Mouse (Mus musculus) MEL-GATA-1-ER (cell line): ENCODE data around the gene Gm21738.
"Not testable (repeated sequence)": the region's sequence is repeated elsewhere in the genome, so short reads cannot be mapped to it uniquely, and the experiment has no call there.

Source experiments
- DNase-seq: peaks from one replicate; pipeline ENCODE4 v3.0.0-alpha.2; 2012; ENCODE audit warnings: low read depth; ENCODE audit errors: extremely low read depth

Gm21738 gene

DNA sequence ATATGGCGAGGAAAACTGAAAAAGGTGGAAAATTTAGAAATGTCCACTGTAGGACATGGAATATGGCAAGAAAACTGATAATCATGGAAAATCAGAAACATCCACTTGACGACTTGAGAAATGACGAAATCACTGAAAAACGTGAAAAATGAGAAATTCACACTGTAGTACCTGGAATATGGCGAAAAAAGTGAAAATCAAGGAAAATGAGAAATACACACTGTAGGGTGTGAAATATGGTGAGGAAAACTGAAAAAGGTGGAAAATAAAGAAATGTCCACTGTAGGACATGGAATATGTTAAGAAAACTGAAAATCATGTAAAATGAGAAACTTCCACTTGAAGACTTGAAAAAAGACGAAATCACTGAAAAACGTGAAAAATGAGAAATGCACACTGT lies at the start of gene Gm21738:
TSS of gene Gm21738 (minus strand) at position 101 of the 400 bp plus-strand sequence.
- DNase-seq, result not testable (repeated sequence)

DNA sequence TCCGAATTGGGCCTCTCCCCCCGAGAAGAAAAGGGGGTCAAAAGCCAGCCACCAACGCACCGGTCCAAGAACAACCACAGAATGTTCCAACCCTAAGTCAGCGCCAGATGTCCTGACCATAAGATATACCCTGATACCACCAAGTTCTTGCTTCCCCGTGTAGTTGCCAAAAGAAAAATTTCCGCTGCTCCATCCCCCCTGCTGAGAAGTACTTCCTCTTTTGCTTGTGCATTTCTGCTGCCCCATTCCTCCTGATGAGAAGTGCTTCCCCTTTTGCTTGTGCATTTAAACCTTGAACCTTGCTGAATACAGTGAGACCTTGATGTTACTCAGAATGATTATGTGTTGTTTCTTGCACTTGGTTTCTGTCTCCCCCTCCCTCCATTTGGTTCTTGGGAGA lies 35.0 kb downstream of the Gm21738 start:
- peak; percentile 2 for DNase-seq
